Mouse (Mus musculus): ENCODE results near the gene S100a9. TPM values are rescaled to one million over a fixed set of nuclear protein-coding genes. Genes with fewer than 3 reads are reported as not detected.

Gene S100a9
- total RNA-seq, 2 experiments from 2014 or later: not detected

DNA sequence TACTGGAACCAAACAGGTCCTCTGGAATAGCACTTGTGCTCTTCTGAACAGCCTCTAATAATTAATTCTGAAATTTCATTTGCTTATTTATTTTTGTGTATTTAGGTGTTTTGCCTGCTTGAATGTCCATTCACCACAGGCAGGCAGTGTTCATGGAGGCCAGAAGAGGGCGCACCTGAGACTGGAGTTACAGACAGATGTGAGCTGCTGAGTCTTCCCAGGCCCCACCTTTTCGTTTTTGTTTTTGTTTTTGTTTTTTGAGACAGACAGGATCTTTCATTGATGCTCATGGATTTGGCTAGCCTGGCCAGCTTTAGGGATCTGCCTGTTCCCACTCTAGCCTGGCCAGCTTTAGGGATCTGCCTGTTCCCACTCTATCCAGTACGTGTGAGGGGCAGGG, 51.3 kb downstream of the S100a9 start:
- DNase-seq (ENCODE audit: extremely low spot score in 1 of 2, low spot score in 2 of 2): peak in 1 of 2 experiments; percentile 47
- intact Hi-C loops (cut with DNase I): no loop called here

Other genes starting within 250 kb of the S100a9 start
- 1 to 10 TPM; 3.4 to 4.3 TPM for gene Npr1, start 229.9 kb downstream of the S100a9 start, total RNA-seq (2021)
- 100 to 1,000 TPM; 111 to 115 TPM for gene Ilf2, start 219.6 kb downstream of the S100a9 start, total RNA-seq (2021)
- 10 to 100 TPM; 46.7 to 47.9 TPM for gene Snapin, start 204.7 kb downstream of the S100a9 start, total RNA-seq (2021)
- gene Chtop, start 186.2 kb downstream of the S100a9 start, total RNA-seq (2021): 100 to 1,000 TPM; 196 TPM
- gene S100a1, start 181.3 kb downstream of the S100a9 start, total RNA-seq (2021): 10 to 100 TPM; 54.7 to 62.3 TPM
- 10 to 100 TPM; 20.5 to 23.9 TPM for gene S100a13, start 181.3 kb downstream of the S100a9 start, total RNA-seq (2021)
- gene S100a14, start 168.9 kb downstream of the S100a9 start, total RNA-seq (2021): not detected
- 10 to 100 TPM; 73.7 to 83.6 TPM for gene S100a16, start 158.5 kb downstream of the S100a9 start, total RNA-seq (2021)
- gene S100a3, start 135.1 kb downstream of the S100a9 start, total RNA-seq (2021): 1 to 10 TPM; 1.7 to 1.8 TPM
- gene S100a2, start 105.5 kb downstream of the S100a9 start, total RNA-seq (2021): not detected
- not detected for gene Gm42674, start 93.8 kb downstream of the S100a9 start, total RNA-seq (2021)
- 1 to 10 TPM; 7.1 to 8.1 TPM for gene S100a4, start 92.0 kb downstream of the S100a9 start, total RNA-seq (2021)
- gene S100a5, start 87.2 kb downstream of the S100a9 start, total RNA-seq (2021): not detected
- 10 to 100 TPM; 24.2 to 31.1 TPM for gene S100a6, start 82.8 kb downstream of the S100a9 start, total RNA-seq (2021)
- gene S100a7a, start 41.7 kb downstream of the S100a9 start, total RNA-seq (2021): 1 to 10 TPM in 1 of 2 experiments, under 1 TPM in 1; 0.71 to 2.1 TPM
- gene S100a8, start 26.7 kb downstream of the S100a9 start, total RNA-seq (2021): under 1 TPM in 1 of 2 experiments, not detected in 1; 0.79 TPM
- not detected for gene Pglyrp4, start 31.2 kb upstream of the S100a9 start, total RNA-seq (2021)
- not detected for gene Gm5849, start 82.2 kb upstream of the S100a9 start, total RNA-seq (2021)